Mouse (Mus musculus) liver, postnatal 0 days (tissue): ENCODE measurements around the gene Flt3. TPM values are rescaled to one million over a fixed set of nuclear protein-coding genes. Genes with fewer than 3 reads are reported as not detected.

ENCODE experiments used
- ATAC-seq: fragments of 200-750 bp; cut with Nextera tagmentation; 2 replicates; pipeline ENCODE4 v1.8.0; 2017; ENCODE audit warnings: mild to moderate bottlenecking, moderate library complexity
- DNase-seq: peaks from one replicate; pipeline ENCODE4 v3.0.0-alpha.2; 2016
- H3K27ac ChIP-seq: fragments of 300-500 bp; sonication (generic); 2 replicates; pipeline ENCODE4 v1.5.1; 2014; ENCODE audit warnings: antibody characterized with exemption, moderate library complexity, mild to moderate bottlenecking, low read depth
- H3K27me3 ChIP-seq: fragments of 300-500 bp; sonication (generic); 2 replicates; pipeline ENCODE4 v1.6.1; 2014; ENCODE audit warnings: low read length, control low read depth, mixed read lengths; ENCODE audit not compliant: insufficient read depth
- H3K36me3 ChIP-seq: fragments of 300-500 bp; sonication (generic); replicated peaks from 2 replicates; pipeline ENCODE4 v1.6.1; 2014; ENCODE audit warnings: mild to moderate bottlenecking, control low read depth, low read length, moderate library complexity, mixed read lengths; ENCODE audit not compliant: insufficient read depth
- H3K4me1 ChIP-seq: fragments of 300-500 bp; sonication (generic); 2 replicates; pipeline ENCODE4 v1.6.1; 2014; ENCODE audit warnings: antibody characterized with exemption, mild to moderate bottlenecking, control low read depth; ENCODE audit not compliant: insufficient read depth
- H3K4me2 ChIP-seq: fragments of 300-500 bp; sonication (generic); 2 replicates; pipeline ENCODE4 v1.6.1; 2014; ENCODE audit warnings: low read depth, mild to moderate bottlenecking, low read length, moderate library complexity, mixed read lengths
- H3K4me3 ChIP-seq: fragments of 300-500 bp; sonication (generic); 2 replicates; pipeline ENCODE4 v1.5.1; 2014; ENCODE audit warnings: low read depth, low read length
- H3K9ac ChIP-seq: fragments of 300-500 bp; sonication (generic); replicated peaks from 2 replicates; pipeline ENCODE4 v1.6.1; 2014; ENCODE audit warnings: mild to moderate bottlenecking, moderate library complexity
- H3K9me3 ChIP-seq: fragments of 300-500 bp; sonication (generic); 2 replicates; pipeline ENCODE4 v1.6.1; 2016; ENCODE audit warnings: mild to moderate bottlenecking, control low read depth, low read length, mixed read lengths
- CTCF ChIP-seq: sonication (generic); IDR thresholded peaks from 2 replicates; pipeline ENCODE4 v1.5.1; 2016; ENCODE audit warnings: antibody characterized with exemption, low read depth
- EP300 ChIP-seq: IDR thresholded peaks from 2 replicates; pipeline ENCODE4 v1.6.1; 2016; ENCODE audit warnings: antibody characterized with exemption, low read depth, mild to moderate bottlenecking
- WGBS: fragments of 180-500 bp; shearing (Covaris S2); extraction: QIAGEN DNeasy Blood & Tissue Kit; methylation state at CpG from one replicate; pipeline ENCODE4 v1.1.7; 2014; ENCODE audit not compliant: insufficient replicate concordance; 5-methylcytosine and 5-hydroxymethylcytosine counted together
- polyA plus RNA-seq: library from polyadenylated mRNA; unstranded; fragments of >200 nt; fragmentation: Nextera tagmentation; extraction: Ambion mirVana; gene quantifications from 2 replicates; pipeline ENCODE4 v1.2.1, GENCODE M21; 2015

Gene Flt3
- polyA plus RNA-seq, 1 experiment from 2014 or later, result 1.5 TPM

DNA sequence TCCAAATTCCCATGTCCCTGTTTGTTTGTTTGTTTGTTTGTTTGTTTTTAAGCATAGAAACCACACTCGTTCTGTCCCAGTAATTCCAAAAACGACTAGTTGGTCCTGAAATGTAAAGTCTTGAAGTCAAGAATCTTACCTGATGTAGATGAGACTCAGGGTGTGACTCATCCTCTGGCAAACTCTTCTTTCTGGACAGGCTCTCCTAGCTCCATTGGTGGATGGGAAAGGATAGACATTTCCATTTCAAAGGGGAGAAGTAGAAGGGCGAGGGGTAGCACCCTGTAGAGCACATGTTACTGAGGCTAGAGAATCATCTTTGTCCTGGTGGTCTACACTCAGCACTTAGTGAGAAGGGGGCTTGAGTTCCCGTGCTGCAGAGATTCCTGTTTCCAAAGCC, 42.5 kb upstream of the Flt3 start:
- Histone ChIP-seq H3K4me2 (no peak overlapping the region), H3K27me3 (no peaks in the 10 kb centered on the region), H3K4me3 (no peak overlapping the region), H3K27ac (no peak overlapping the region), H3K9ac (no peak overlapping the region), H3K4me1 (peaks cover 37% of the 10 kb centered on the region), H3K9me3 (no peaks in the 10 kb centered on the region), H3K36me3 (peaks cover 6% of the 10 kb centered on the region; the same call in 1 of the 2 replicates)
- no peak for TF ChIP-seq CTCF
- no peak for TF ChIP-seq EP300
- ATAC-seq (no peak), DNase-seq (no peak)
- 69% methylated on average over 4 of the region's 4 CpGs for WGBS

GRCm38 (mm10) chr5:147441979-147442378, 41.7 kb upstream of the Flt3 start:
- H3K9me3 ChIP-seq, result no peaks in the 10 kb centered on the region
- no peak for DNase-seq
- H3K4me1 ChIP-seq, result peaks cover 34% of the 10 kb centered on the region
- no peak overlapping the region for H3K4me2 ChIP-seq
- peak overlapping the region; percentile 6; the same call in 1 of the 2 replicates for H3K9ac ChIP-seq
- ATAC-seq, result peak; percentile 71
- 33% methylated on average over 1 of the region's 1 CpGs for WGBS
- peaks cover 6% of the 10 kb centered on the region; the same call in 1 of the 2 replicates for H3K36me3 ChIP-seq
- H3K27ac ChIP-seq, result 0 out of 2 replicates have a peak overlapping the region, but pooled peaks have one; percentile 25
- no peaks in the 10 kb centered on the region for H3K27me3 ChIP-seq
- no peak overlapping the region for H3K4me3 ChIP-seq
- TF ChIP-seq EP300 (peak; percentile 87), CTCF (no peak)

DNA sequence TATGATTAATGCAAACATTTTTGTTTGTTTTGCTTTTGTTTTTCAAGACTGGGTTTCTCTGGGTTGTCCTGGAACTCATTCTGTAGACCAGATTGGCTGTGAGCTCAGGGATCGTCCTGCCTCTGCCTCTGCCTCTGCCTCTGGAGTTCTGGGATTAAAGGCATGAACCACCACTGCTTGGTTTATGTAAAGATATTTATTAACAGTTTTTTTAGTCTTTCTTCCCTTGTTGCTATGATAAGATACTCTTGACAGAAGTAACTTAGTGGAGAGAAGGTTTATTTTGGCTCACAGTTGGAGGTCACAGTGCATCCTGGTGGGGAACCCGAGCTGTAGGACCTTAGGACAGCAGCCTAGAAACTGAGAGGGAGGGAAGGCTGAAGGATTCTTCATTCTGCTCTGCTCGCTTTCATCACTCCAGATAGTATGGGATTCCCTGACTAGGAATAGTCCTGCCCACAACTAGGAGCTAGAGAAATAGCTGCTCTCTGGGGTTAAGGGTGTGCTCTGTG, 40.8 kb upstream of the Flt3 start:
- H3K27ac ChIP-seq, result peak overlapping the region; percentile 40; the same call in 1 of the 2 replicates
- H3K4me2 ChIP-seq, result peak overlapping the region; percentile 31
- TF ChIP-seq CTCF, result no peak
- TF ChIP-seq EP300, result no peak
- ATAC-seq, result no peak
- WGBS, result 62% methylated on average over 3 of the region's 3 CpGs
- H3K27me3 ChIP-seq, result no peaks in the 10 kb centered on the region
- no peak for DNase-seq
- no peaks in the 10 kb centered on the region for H3K9me3 ChIP-seq
- H3K4me1 ChIP-seq, result peaks cover 39% of the 10 kb centered on the region
- H3K9ac ChIP-seq, result no peak overlapping the region
- no peak overlapping the region for H3K4me3 ChIP-seq
- H3K36me3 ChIP-seq, result peaks cover 2% of the 10 kb centered on the region; the same call in 1 of the 2 replicates

DNA sequence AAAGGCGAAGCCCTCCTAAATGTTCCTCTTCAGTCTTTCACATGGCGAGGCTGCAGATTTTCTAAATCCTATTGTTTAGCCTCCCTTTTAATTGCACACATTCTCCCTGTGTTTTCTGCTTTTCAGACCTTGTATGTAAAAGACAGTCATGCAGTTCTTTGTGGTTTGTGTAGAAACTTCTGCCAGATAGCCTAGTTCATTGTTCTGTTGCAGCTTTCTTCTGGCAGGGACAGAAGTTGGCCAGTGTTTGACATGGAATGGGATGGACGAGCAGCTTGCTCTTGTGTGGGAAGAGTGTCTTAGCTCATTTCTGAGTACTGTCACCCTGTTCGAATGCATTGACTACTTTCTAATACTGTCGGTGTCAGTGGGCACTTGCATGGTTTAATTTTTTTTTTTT, 36.2 kb upstream of the Flt3 start:
- no peaks in the 10 kb centered on the region for H3K27me3 ChIP-seq
- DNase-seq, result no peak
- H3K4me1 ChIP-seq, result peaks cover 55% of the 10 kb centered on the region
- no peaks in the 10 kb centered on the region for H3K9me3 ChIP-seq
- ATAC-seq, result no peak
- 71% methylated on average over 5 of the region's 5 CpGs for WGBS
- H3K4me2 ChIP-seq, result no peak overlapping the region
- H3K9ac ChIP-seq, result no peak overlapping the region
- H3K36me3 ChIP-seq, result peaks cover 9% of the 10 kb centered on the region; the same call in 1 of the 2 replicates
- no peak overlapping the region for H3K27ac ChIP-seq
- TF ChIP-seq CTCF (no peak), EP300 (no peak)
- no peak overlapping the region for H3K4me3 ChIP-seq

DNA sequence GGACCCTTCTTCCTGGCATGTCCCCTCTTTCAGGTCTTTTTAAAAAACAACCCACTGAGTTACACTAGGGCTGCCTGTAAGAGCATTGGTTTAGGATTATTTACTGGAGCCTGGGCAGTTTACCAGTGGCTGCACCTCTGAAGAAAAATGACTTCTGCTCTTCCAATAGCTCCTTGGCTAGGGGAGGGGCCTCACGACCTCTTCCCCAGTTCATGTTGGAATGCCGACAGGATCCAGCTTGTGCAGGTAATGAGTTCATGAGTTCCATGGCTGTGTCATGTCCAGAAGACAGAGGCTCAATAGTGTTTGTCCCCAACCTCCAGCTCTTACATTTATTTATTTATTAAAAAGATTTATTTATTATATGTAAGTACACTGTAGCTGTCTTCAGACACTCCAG, 35.5 kb upstream of the Flt3 start:
- ATAC-seq (0 out of 2 replicates have a peak, but pooled peaks have one; percentile 10), DNase-seq (no peak)
- Histone ChIP-seq H3K9ac (no peak overlapping the region), H3K27me3 (no peaks in the 10 kb centered on the region), H3K4me2 (peak overlapping the region; percentile 22), H3K36me3 (peaks cover 9% of the 10 kb centered on the region; the same call in 1 of the 2 replicates), H3K9me3 (no peaks in the 10 kb centered on the region), H3K4me1 (peaks cover 51% of the 10 kb centered on the region), H3K4me3 (no peak overlapping the region), H3K27ac (peak overlapping the region; percentile 49; the same call in 1 of the 2 replicates)
- 49% methylated on average over 2 of the region's 2 CpGs for WGBS
- no peak for TF ChIP-seq CTCF
- no peak for TF ChIP-seq EP300

DNA sequence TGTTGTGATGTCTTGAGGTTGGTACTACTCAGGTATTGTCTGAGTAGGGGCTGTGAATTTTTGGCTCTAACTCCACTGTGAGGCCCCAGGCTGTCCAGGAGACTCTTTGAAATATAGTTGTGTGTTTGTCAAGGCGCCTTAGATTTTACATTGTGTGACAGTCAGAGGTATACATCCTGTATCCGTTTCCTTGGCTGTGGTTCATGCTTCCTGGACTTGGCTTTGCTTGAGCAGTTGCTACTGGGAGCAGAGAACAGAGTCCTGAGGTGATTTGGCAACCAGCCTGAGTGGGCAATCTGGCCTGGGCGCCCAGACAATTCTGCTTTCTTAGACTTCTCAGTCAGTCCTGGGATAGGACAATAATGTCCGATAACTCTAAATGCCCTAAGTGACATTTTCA, 34.9 kb upstream of the Flt3 start:
- Histone ChIP-seq H3K27me3 (no peaks in the 10 kb centered on the region), H3K4me1 (peaks cover 48% of the 10 kb centered on the region), H3K36me3 (peaks cover 9% of the 10 kb centered on the region; the same call in 1 of the 2 replicates), H3K4me3 (no peak overlapping the region), H3K4me2 (peak overlapping the region; percentile 22), H3K27ac (peak overlapping the region; percentile 49), H3K9ac (no peak overlapping the region), H3K9me3 (no peaks in the 10 kb centered on the region)
- DNase-seq (no peak), ATAC-seq (no peak)
- 29% methylated on average over 4 of the region's 4 CpGs for WGBS
- no peak for TF ChIP-seq EP300
- TF ChIP-seq CTCF, result no peak
